Mouse (Mus musculus): ENCODE data around the gene Ccng2. TPM values are rescaled to one million over a fixed set of nuclear protein-coding genes. Genes with fewer than 3 reads are reported as not detected.

Ccng2 gene
- total and polyA plus RNA-seq, 3 experiments = 35.2 to 251 (median 117) TPM

GRCm38 (mm10) chr5:93265164-93265800, 1.8 kb upstream of the Ccng2 start:
- TF ChIP-seq POLR2AphosphoS5 (IDR thresholded peaks at IDR 0.05; ENCODE audit: insufficient replicate concordance, low read depth, low read length) = no peak
- TF ChIP-seq CTCF (IDR thresholded peaks at IDR 0.05; ENCODE audit: low read depth, low read length) = no peak
- no peak for TF ChIP-seq GATA1 (IDR thresholded peaks at IDR 0.05; ENCODE audit: borderline replicate concordance, low read length)
- no peak for TF ChIP-seq GATA2 (IDR thresholded peaks at IDR 0.05; ENCODE audit: borderline replicate concordance, low read depth, low read length)
- TF ChIP-seq TAL1 (conservative IDR thresholded peaks at IDR 0.05; ENCODE audit: low read depth, low read length) = no peak
- Histone ChIP-seq H3K27me3 (ENCODE audit: insufficient read depth, low read length) (peaks cover 3% of the 10 kb centered on the region), H3K9me3 (replicated peaks) (no peaks in the 10 kb centered on the region), H3K36me3 (replicated peaks) (peaks cover 3% of the 10 kb centered on the region), H3K4me1 (ENCODE audit: insufficient read depth, low read depth, low read length) (peaks cover 46% of the 10 kb centered on the region), H3K4me3 (ENCODE audit: low read depth, low read length) (no peak overlapping the region)
- no peak for ATAC-seq (ENCODE audit: extremely low read depth, insufficient number of reproducible peaks, low FRiP score, poor library complexity, severe bottlenecking)
- no peak for DNase-seq (ENCODE audit: low spot score)

- no peak for DNase-seq (ENCODE audit: low spot score)
- peaks cover 8% of the 10 kb centered on the region for H3K36me3 ChIP-seq (replicated peaks)
- H3K4me1 ChIP-seq (ENCODE audit: insufficient read depth, low read depth, low read length) = peaks cover 49% of the 10 kb centered on the region
- TF ChIP-seq CTCF (IDR thresholded peaks at IDR 0.05; ENCODE audit: low read depth, low read length) = no peak
- no peak for TF ChIP-seq TAL1 (conservative IDR thresholded peaks at IDR 0.05; ENCODE audit: low read depth, low read length)
- no peak for TF ChIP-seq GATA2 (IDR thresholded peaks at IDR 0.05; ENCODE audit: borderline replicate concordance, low read depth, low read length)
- TF ChIP-seq GATA1 (IDR thresholded peaks at IDR 0.05; ENCODE audit: borderline replicate concordance, low read length) = no peak
- TF ChIP-seq POLR2AphosphoS5 (IDR thresholded peaks at IDR 0.05; ENCODE audit: insufficient replicate concordance, low read depth, low read length) = no peak
- H3K9me3 ChIP-seq (replicated peaks) = no peaks in the 10 kb centered on the region
- no peak overlapping the region for H3K4me3 ChIP-seq (ENCODE audit: low read depth, low read length)
- peaks cover 2% of the 10 kb centered on the region for H3K27me3 ChIP-seq (ENCODE audit: insufficient read depth, low read length)
- no peak for ATAC-seq (ENCODE audit: extremely low read depth, insufficient number of reproducible peaks, low FRiP score, poor library complexity, severe bottlenecking)
Observed at GRCm38 (mm10) chr5:93265801-93266580, 1.1 kb upstream of the Ccng2 start.

- peak; percentile 56 for ATAC-seq (ENCODE audit: extremely low read depth, insufficient number of reproducible peaks, low FRiP score, poor library complexity, severe bottlenecking)
- no peaks in the 10 kb centered on the region for H3K9me3 ChIP-seq (replicated peaks)
- no peaks in the 10 kb centered on the region for H3K27me3 ChIP-seq (ENCODE audit: insufficient read depth, low read length)
- H3K4me1 ChIP-seq (ENCODE audit: insufficient read depth, low read depth, low read length) = peaks cover 50% of the 10 kb centered on the region
- TF ChIP-seq CTCF (IDR thresholded peaks at IDR 0.05; ENCODE audit: low read depth, low read length) (no peak), POLR2AphosphoS5 (IDR thresholded peaks at IDR 0.05; ENCODE audit: insufficient replicate concordance, low read depth, low read length) (no peak)
- peaks cover 25% of the 10 kb centered on the region for H3K36me3 ChIP-seq (replicated peaks)
- DNase-seq (ENCODE audit: low spot score) = peak; percentile 79
- H3K4me3 ChIP-seq (ENCODE audit: low read depth, low read length) = peak overlapping the region; percentile 96
Observed at GRCm38 (mm10) chr5:93267851-93268606, 972 bp downstream of the Ccng2 start.

GRCm38 (mm10) chr5:93270095-93270494, 3.0 kb downstream of the Ccng2 start:
- TF ChIP-seq GATA2 (IDR thresholded peaks at IDR 0.05; ENCODE audit: borderline replicate concordance, low read depth, low read length) (no peak), GATA1 (IDR thresholded peaks at IDR 0.05; ENCODE audit: borderline replicate concordance, low read length) (no peak), TAL1 (conservative IDR thresholded peaks at IDR 0.05; ENCODE audit: low read depth, low read length) (no peak), CTCF (IDR thresholded peaks at IDR 0.05; ENCODE audit: low read depth, low read length) (no peak), POLR2AphosphoS5 (IDR thresholded peaks at IDR 0.05; ENCODE audit: insufficient replicate concordance, low read depth, low read length) (no peak)
- DNase-seq (ENCODE audit: low spot score) (no peak), ATAC-seq (ENCODE audit: extremely low read depth, insufficient number of reproducible peaks, low FRiP score, poor library complexity, severe bottlenecking) (no peak)
- H3K27me3 ChIP-seq (ENCODE audit: insufficient read depth, low read length) = no peaks in the 10 kb centered on the region
- peak overlapping the region; percentile 53; the same call in 1 of the 2 replicates for H3K4me3 ChIP-seq (ENCODE audit: low read depth, low read length)
- H3K9me3 ChIP-seq (replicated peaks) = no peaks in the 10 kb centered on the region
- peaks cover 33% of the 10 kb centered on the region for H3K4me1 ChIP-seq (ENCODE audit: insufficient read depth, low read depth, low read length)
- peaks cover 46% of the 10 kb centered on the region for H3K36me3 ChIP-seq (replicated peaks)

- H3K9me3 ChIP-seq (replicated peaks) = no peaks in the 10 kb centered on the region
- ATAC-seq (ENCODE audit: extremely low read depth, insufficient number of reproducible peaks, low FRiP score, poor library complexity, severe bottlenecking) (no peak), DNase-seq (ENCODE audit: low spot score) (no peak)
- TF ChIP-seq CTCF (IDR thresholded peaks at IDR 0.05; ENCODE audit: low read depth, low read length) = no peak
- no peak for TF ChIP-seq TAL1 (conservative IDR thresholded peaks at IDR 0.05; ENCODE audit: low read depth, low read length)
- H3K27me3 ChIP-seq (ENCODE audit: insufficient read depth, low read length) = no peaks in the 10 kb centered on the region
- H3K36me3 ChIP-seq (replicated peaks) = peaks cover 51% of the 10 kb centered on the region
- peak overlapping the region; percentile 44; the same call in 1 of the 2 replicates for H3K4me3 ChIP-seq (ENCODE audit: low read depth, low read length)
- H3K4me1 ChIP-seq (ENCODE audit: insufficient read depth, low read depth, low read length) = peaks cover 27% of the 10 kb centered on the region
Observed at GRCm38 (mm10) chr5:93270721-93271120, 3.7 kb downstream of the Ccng2 start.

GRCm38 (mm10) chr5:93282446-93283107, 15.5 kb downstream of the Ccng2 start:
- no peaks in the 10 kb centered on the region for H3K9me3 ChIP-seq (replicated peaks)
- H3K4me3 ChIP-seq (ENCODE audit: low read depth, low read length) = peak overlapping the region; percentile 48; the same call in 1 of the 2 replicates
- TF ChIP-seq CTCF (IDR thresholded peaks at IDR 0.05; ENCODE audit: low read depth, low read length) (no peak), GATA2 (IDR thresholded peaks at IDR 0.05; ENCODE audit: borderline replicate concordance, low read depth, low read length) (no peak), GATA1 (IDR thresholded peaks at IDR 0.05; ENCODE audit: borderline replicate concordance, low read length) (no peak), POLR2AphosphoS5 (IDR thresholded peaks at IDR 0.05; ENCODE audit: insufficient replicate concordance, low read depth, low read length) (no peak), TAL1 (conservative IDR thresholded peaks at IDR 0.05; ENCODE audit: low read depth, low read length) (no peak)
- ATAC-seq (ENCODE audit: extremely low read depth, insufficient number of reproducible peaks, low FRiP score, poor library complexity, severe bottlenecking) (peak; percentile 41), DNase-seq (ENCODE audit: low spot score) (no peak)
- 0 out of 2 replicates have a peak, but pooled peaks cover 3% of the 10 kb centered on the region for H3K27me3 ChIP-seq (ENCODE audit: insufficient read depth, low read length)
- peaks cover 10% of the 10 kb centered on the region for H3K36me3 ChIP-seq (replicated peaks)
- peaks cover 34% of the 10 kb centered on the region for H3K4me1 ChIP-seq (ENCODE audit: insufficient read depth, low read depth, low read length)

Data from G1E (cell line).